Mouse (Mus musculus) testis, adult 2 months (tissue): Measurements from ENCODE around the gene Alk. TPM values are rescaled to one million over a fixed set of nuclear protein-coding genes. Genes with fewer than 3 reads are reported as not detected.

Experiments used
- H3K27ac ChIP-seq: fragments of 200-500 bp; 2 replicates; pipeline ENCODE4 v1.5.1; 2012; ENCODE audit warnings: low read depth, low read length; ENCODE audit not compliant: control insufficient read depth, insufficient read depth
- H3K27me3 ChIP-seq: fragments of 200-500 bp; 2 replicates; pipeline ENCODE4 v1.6.1; 2012; ENCODE audit warnings: mild to moderate bottlenecking, low read length, moderate library complexity; ENCODE audit not compliant: control insufficient read depth, insufficient read depth
- H3K36me3 ChIP-seq: fragments of 200-500 bp; 2 replicates; pipeline ENCODE4 v1.6.1; 2012; ENCODE audit warnings: mild to moderate bottlenecking, low read length; ENCODE audit not compliant: control insufficient read depth, insufficient read depth
- H3K4me1 ChIP-seq: fragments of 200-500 bp; 2 replicates; pipeline ENCODE4 v1.6.1; 2012; ENCODE audit warnings: low read length; ENCODE audit not compliant: control insufficient read depth, insufficient read depth
- H3K4me3 ChIP-seq: fragments of 200-500 bp; 2 replicates; pipeline ENCODE4 v1.5.1; 2012; ENCODE audit warnings: low read depth, mild to moderate bottlenecking, low read length, moderate library complexity, mixed read lengths; ENCODE audit not compliant: control insufficient read depth
- CTCF ChIP-seq: fragments of 200-500 bp; IDR thresholded peaks from 2 replicates; pipeline ENCODE4 v1.5.1; 2012; ENCODE audit warnings: low read depth, mild to moderate bottlenecking, inconsistent platforms, low read length, moderate library complexity; ENCODE audit not compliant: control insufficient read depth, insufficient read depth, insufficient replicate concordance
- POLR2A ChIP-seq: fragments of 200-500 bp; IDR thresholded peaks from 2 replicates; pipeline ENCODE4 v1.6.1; 2012; ENCODE audit warnings: low read depth, mild to moderate bottlenecking, inconsistent platforms, low read length, moderate library complexity; ENCODE audit not compliant: control insufficient read depth
- polyA plus RNA-seq: library from polyadenylated mRNA; depleted of rRNA; stranded (reverse); fragments of >200 nt; gene quantifications from 2 replicates; pipeline ENCODE4 v1.2.3, GENCODE M21; 2012

Gene Alk
- polyA plus RNA-seq, 1 experiment = 0.54 TPM

DNA sequence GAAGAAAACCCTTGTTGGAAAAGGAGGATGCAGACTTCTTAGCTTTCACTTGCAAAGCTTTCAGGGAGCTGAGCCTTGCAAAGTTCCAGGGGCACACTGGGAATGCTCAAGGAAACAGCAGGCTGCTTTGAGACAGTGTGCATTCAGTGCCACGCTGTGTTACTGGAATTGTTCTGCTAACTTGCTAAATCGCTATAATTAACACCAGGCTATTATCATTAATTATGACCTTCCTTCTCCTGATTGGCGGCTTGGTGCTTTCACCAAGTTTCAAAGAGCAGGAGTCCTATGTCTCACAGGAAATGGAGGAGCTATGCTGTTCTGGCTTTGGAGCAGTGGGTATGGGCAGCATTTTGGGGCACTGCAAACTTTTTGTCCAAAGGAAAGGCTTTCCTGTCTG, 43.0 kb downstream of the Alk start:
- Histone ChIP-seq H3K36me3 (no peaks in the 10 kb centered on the region), H3K4me1 (no peaks in the 10 kb centered on the region), H3K4me3 (no peak overlapping the region), H3K27ac (no peak overlapping the region), H3K27me3 (no peaks in the 10 kb centered on the region)
- TF ChIP-seq CTCF = no peak
- TF ChIP-seq POLR2A = no peak

DNA sequence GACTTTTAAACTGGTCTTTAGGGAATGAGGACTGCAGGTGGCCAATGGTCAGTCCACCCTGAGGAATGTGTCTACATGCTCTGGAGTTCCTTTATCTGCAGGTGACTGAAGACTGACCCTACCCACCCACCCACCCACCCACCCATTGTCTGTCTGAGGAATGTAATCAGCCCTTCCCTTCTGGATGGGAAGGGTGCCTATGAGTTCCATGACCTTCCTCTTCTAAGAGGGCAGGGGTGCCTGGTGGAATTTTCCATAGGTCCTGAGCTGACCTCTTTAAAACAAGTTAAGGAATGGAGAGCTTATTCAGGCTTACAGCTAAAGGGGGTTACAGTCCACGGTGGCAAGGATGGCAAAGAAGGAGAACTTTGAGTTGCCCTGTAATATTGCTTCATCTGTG, 43.7 kb downstream of the Alk start:
- TF ChIP-seq CTCF = no peak
- H3K4me3 ChIP-seq = no peak overlapping the region
- no peak overlapping the region for H3K27ac ChIP-seq
- H3K27me3 ChIP-seq = no peaks in the 10 kb centered on the region
- no peaks in the 10 kb centered on the region for H3K36me3 ChIP-seq
- H3K4me1 ChIP-seq = no peaks in the 10 kb centered on the region

DNA sequence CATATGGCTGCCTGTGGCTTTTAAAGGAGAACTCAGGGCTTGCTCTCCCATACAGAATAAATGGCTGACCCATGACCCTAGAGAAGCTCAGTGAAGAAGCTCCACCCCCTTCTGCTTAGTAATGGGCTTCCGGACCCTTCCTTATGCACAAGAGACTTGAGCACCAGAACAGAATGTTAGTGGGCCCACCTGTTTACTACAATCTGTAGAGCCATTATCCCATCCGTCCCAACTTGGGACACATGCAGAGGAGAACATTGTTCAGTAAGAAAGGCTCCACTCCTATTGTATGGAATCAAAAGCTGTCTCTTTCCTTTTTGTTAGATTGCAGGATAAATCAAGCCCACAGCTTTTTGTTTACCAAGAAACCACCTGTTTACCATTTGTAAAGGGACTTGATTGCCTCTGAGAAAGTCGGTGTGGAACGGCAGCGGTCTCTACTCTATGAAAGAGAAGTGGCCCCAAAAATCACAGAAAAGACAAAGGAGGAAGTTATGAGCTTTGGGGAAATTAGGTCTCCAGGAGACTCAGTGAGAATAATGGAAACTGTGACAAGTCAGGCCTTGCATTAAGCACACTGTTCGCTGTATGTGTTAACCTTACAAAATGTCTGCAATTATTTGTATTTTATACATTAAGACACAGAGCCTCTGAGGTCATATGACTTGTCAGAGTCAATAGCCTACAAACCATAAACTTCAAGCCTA, 47.2 kb downstream of the Alk start:
- H3K27ac ChIP-seq = no peak overlapping the region
- no peak overlapping the region for H3K4me3 ChIP-seq
- H3K4me1 ChIP-seq = no peaks in the 10 kb centered on the region
- H3K27me3 ChIP-seq = no peaks in the 10 kb centered on the region
- no peaks in the 10 kb centered on the region for H3K36me3 ChIP-seq
- no peak for TF ChIP-seq POLR2A
- no peak for TF ChIP-seq CTCF

DNA sequence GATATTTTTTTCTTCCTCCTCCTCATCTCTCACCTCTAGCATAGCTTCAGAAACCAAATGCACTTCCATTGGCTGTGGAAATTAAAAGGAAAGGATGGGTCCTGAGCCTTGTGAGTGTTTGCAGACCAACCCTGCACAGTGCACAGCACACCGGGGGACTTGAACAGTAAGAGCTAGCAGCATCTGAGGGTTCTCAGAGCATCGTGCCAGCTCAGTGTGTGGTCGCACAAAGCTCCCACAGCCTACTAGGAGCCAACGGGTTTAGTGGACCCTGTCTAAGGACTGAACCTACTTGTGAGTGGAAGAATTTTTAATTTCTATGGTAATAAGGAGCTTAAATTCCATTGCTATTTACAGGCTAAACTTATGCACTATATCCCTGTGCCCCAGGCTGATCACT, 58.2 kb downstream of the Alk start:
- no peak overlapping the region for H3K4me3 ChIP-seq
- H3K27me3 ChIP-seq = no peaks in the 10 kb centered on the region
- H3K4me1 ChIP-seq = no peaks in the 10 kb centered on the region
- no peak overlapping the region for H3K27ac ChIP-seq
- H3K36me3 ChIP-seq = no peaks in the 10 kb centered on the region
- TF ChIP-seq POLR2A (no peak), CTCF (no peak)

DNA sequence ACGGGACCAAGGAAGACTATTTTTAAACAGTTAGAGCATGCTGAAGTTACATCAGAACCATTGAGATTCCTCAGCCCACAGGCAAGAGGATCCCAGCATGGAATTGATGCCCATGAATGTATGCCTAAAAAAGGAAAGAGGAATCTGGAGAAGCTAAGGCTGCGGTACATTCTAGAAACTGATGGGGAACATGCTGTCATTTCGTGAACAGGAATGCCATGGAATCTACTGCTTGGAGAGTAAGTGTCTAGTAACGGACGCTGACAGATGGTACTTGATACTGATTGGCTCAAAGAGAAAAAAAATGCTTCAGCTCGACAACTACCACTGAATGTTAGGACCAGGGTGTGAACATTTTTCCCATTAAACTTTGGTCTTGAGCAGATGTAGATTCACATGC, 69.1 kb downstream of the Alk start:
- Histone ChIP-seq H3K27ac (no peak overlapping the region), H3K27me3 (no peaks in the 10 kb centered on the region), H3K36me3 (no peaks in the 10 kb centered on the region), H3K4me3 (no peak overlapping the region), H3K4me1 (no peaks in the 10 kb centered on the region)
- TF ChIP-seq POLR2A (no peak), CTCF (no peak)

DNA sequence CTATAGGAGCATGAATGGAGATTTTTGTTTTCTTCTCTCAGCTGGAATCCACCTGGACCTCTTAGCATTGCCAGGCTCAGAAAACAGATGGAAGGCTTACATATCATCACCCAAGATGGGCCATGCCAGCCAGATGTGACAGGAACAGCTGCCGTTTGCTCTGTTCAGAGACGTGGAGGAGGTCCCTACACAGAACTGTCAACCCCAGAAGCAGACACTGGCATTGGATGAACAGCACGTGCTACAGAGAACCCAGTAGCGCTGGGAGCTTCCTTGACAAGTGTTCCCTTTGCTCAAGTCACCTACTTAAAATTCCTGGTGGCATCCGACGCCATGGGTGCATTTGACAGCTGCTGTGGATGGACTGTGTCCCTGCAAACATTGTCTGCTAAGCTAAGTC, 72.2 kb downstream of the Alk start:
- TF ChIP-seq POLR2A = no peak
- no peak for TF ChIP-seq CTCF
- H3K4me1 ChIP-seq = no peaks in the 10 kb centered on the region
- H3K4me3 ChIP-seq = no peak overlapping the region
- no peak overlapping the region for H3K27ac ChIP-seq
- no peaks in the 10 kb centered on the region for H3K36me3 ChIP-seq
- no peaks in the 10 kb centered on the region for H3K27me3 ChIP-seq

DNA sequence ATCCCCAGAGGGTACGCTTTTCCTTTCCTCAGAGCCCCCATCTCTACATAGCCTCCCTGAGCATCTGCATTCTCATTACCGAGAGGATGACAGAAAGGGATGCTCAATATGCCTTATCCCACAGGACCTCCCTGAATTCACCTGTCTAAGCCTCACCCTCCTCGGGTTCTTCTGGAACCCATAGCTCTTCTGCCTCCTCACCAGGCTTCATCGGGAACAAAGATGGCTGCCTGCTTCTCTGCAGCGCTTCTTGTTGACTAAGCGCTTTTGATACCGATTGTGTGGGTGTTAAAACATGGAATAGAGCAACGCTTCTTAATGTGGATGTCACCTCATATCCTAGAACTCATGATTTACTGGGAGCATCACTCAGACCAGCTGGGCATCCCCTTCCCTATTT, 75.9 kb downstream of the Alk start:
- Histone ChIP-seq H3K27me3 (no peaks in the 10 kb centered on the region), H3K4me1 (no peaks in the 10 kb centered on the region), H3K4me3 (no peak overlapping the region), H3K27ac (no peak overlapping the region), H3K36me3 (no peaks in the 10 kb centered on the region)
- no peak for TF ChIP-seq CTCF
- no peak for TF ChIP-seq POLR2A

DNA sequence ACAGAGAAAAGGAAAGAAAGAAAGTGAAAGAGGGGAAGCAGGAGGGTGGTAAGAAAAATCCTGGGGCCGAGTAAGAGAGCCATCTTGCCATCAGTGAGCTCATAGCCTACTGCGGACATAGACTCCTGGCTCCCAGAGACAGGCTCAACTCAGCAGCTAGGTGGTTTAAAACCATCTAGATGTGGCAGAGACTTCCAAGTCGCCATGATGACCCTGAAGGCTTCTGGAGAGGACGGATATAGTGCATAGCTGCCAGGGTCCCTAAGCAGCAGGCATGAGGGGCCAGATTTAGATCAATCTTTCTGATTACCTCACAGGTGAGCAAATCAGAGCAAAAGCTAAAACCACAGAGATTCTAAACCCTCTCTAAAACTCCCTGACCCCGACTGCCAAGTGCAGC, 76.9 kb downstream of the Alk start:
- H3K4me1 ChIP-seq = no peaks in the 10 kb centered on the region
- H3K27ac ChIP-seq = no peak overlapping the region
- no peaks in the 10 kb centered on the region for H3K36me3 ChIP-seq
- TF ChIP-seq POLR2A (no peak), CTCF (no peak)
- no peak overlapping the region for H3K4me3 ChIP-seq
- H3K27me3 ChIP-seq = no peaks in the 10 kb centered on the region
